Mouse (Mus musculus) MEL (cell line): ENCODE measurements around the gene Ndufb10. TPM values are rescaled to one million over a fixed set of nuclear protein-coding genes. Genes with fewer than 3 reads are reported as not detected.

Source experiments
- DNase-seq: peaks from one replicate; pipeline ENCODE4 v3.0.0; 2011; ENCODE audit warnings: low read depth, low spot score
- H3K27ac ChIP-seq: 2 replicates; pipeline ENCODE4 v1.5.1; 2012; ENCODE audit warnings: low read depth, mild to moderate bottlenecking, control low read depth, low read length, moderate library complexity; ENCODE audit not compliant: control insufficient read depth
- H3K27me3 ChIP-seq, 2 experiments: fragments of 150-350 bp in 1 of 2; sonication (generic) in 1 of 2; 2 replicates each; pipeline ENCODE4 v1.6.1; 2012; ENCODE audit warnings: low read length in 2 of 2, mild to moderate bottlenecking in 2 of 2, improper control_type of control experiment in 1 of 2, moderate library complexity in 1 of 2; ENCODE audit not compliant: insufficient read depth in 2 of 2, control insufficient read depth in 1 of 2
- H3K36me3 ChIP-seq, 2 experiments: 2 replicates each; pipeline ENCODE4 v1.6.1; 2012 to 2014; ENCODE audit warnings: low read length in 2 of 2, improper control_type of control experiment in 1 of 2, inconsistent platforms in 1 of 2, mild to moderate bottlenecking in 1 of 2; ENCODE audit not compliant: insufficient read depth in 2 of 2, control insufficient read depth in 1 of 2
- H3K4me1 ChIP-seq, 2 experiments: fragments of 150-350 bp in 1 of 2; sonication (generic) in 1 of 2; 2 replicates each; pipeline ENCODE4 v1.6.1; 2012; ENCODE audit warnings: low read length in 2 of 2, improper control_type of control experiment in 1 of 2, mild to moderate bottlenecking in 1 of 2; ENCODE audit not compliant: insufficient read depth in 2 of 2, control insufficient read depth in 1 of 2
- H3K4me3 ChIP-seq, 2 experiments: fragments of 150-350 bp in 1 of 2; sonication (generic) in 1 of 2; 2 replicates each; pipeline ENCODE4 v1.5.1; 2012; ENCODE audit warnings: low read depth in 2 of 2, low read length in 2 of 2, mild to moderate bottlenecking in 2 of 2, moderate library complexity in 2 of 2, control low read depth in 1 of 2, improper control_type of control experiment in 1 of 2; ENCODE audit not compliant: control insufficient read depth in 1 of 2, insufficient read depth in 1 of 2
- H3K79me2 ChIP-seq: 2 replicates; pipeline ENCODE4 v1.6.1; 2012; ENCODE audit warnings: mild to moderate bottlenecking, low read length, moderate library complexity; ENCODE audit not compliant: control insufficient read depth, poor library complexity, insufficient read depth
- H3K9ac ChIP-seq: 2 replicates; pipeline ENCODE4 v1.6.1; 2012; ENCODE audit warnings: low read depth, mild to moderate bottlenecking, control low read depth, low read length, moderate library complexity; ENCODE audit not compliant: control insufficient read depth, poor library complexity, severe bottlenecking
- H3K9me3 ChIP-seq: fragments of 150-350 bp; sonication (generic); replicated peaks from 2 replicates; pipeline ENCODE4 v1.6.1; 2012; ENCODE audit warnings: mild to moderate bottlenecking, low read length, improper control_type of control experiment, moderate library complexity; ENCODE audit not compliant: insufficient read depth
- BHLHE40 ChIP-seq: IDR thresholded peaks from 2 replicates; pipeline ENCODE4 v1.6.1; 2012; ENCODE audit warnings: low read depth, mild to moderate bottlenecking, inconsistent platforms, low read length, improper control_type of control experiment, borderline replicate concordance
- CHD1 ChIP-seq: IDR thresholded peaks from 2 replicates; pipeline ENCODE4 v1.6.1; 2012; ENCODE audit warnings: low read depth, mild to moderate bottlenecking, inconsistent platforms, low read length, improper control_type of control experiment
- CTCF ChIP-seq, 3 experiments: IDR thresholded peaks in 2 of 3; conservative IDR thresholded peaks in 1 of 3; 2 replicates each; pipeline ENCODE4 v1.5.1; 2011 to 2012; ENCODE audit warnings: low read length in 3 of 3, low read depth in 2 of 3, mild to moderate bottlenecking in 2 of 3, improper control_type of control experiment in 1 of 3, inconsistent platforms in 1 of 3, mixed read lengths in 1 of 3, moderate library complexity in 1 of 3; ENCODE audit not compliant: control insufficient read depth in 1 of 3, insufficient read depth in 1 of 3, poor library complexity in 1 of 3, severe bottlenecking in 1 of 3
- EP300 ChIP-seq, 2 experiments: IDR thresholded peaks; 2 replicates each; pipeline ENCODE4 v1.6.1; 2011; ENCODE audit warnings: improper control_type of control experiment in 2 of 2, low read length in 2 of 2, low read depth in 1 of 2, mild to moderate bottlenecking in 1 of 2
- ETS1 ChIP-seq: IDR thresholded peaks from 2 replicates; pipeline ENCODE4 v1.6.1; 2012; ENCODE audit warnings: low read depth, mild to moderate bottlenecking, inconsistent platforms, low read length, improper control_type of control experiment, moderate library complexity
- GABPA ChIP-seq: IDR thresholded peaks from 2 replicates; pipeline ENCODE4 v1.6.1; 2012; ENCODE audit warnings: low read depth, mild to moderate bottlenecking, inconsistent platforms, low read length, improper control_type of control experiment, moderate library complexity
- GATA1 ChIP-seq: IDR thresholded peaks from 2 replicates; pipeline ENCODE4 v1.6.1; 2011; ENCODE audit warnings: low read depth, low read length, improper control_type of control experiment
- HCFC1 ChIP-seq: IDR thresholded peaks from 2 replicates; pipeline ENCODE4 v1.6.1; 2012; ENCODE audit warnings: low read depth, mild to moderate bottlenecking, inconsistent platforms, low read length, improper control_type of control experiment, moderate library complexity
- JUND ChIP-seq: IDR thresholded peaks from 2 replicates; pipeline ENCODE4 v1.6.1; 2011; ENCODE audit warnings: low read depth, mild to moderate bottlenecking, improper control_type of control experiment, low read length
- KAT2A ChIP-seq: conservative IDR thresholded peaks from 2 replicates; pipeline ENCODE4 v1.6.1; 2012; ENCODE audit warnings: low read depth, low read length, improper control_type of control experiment, inconsistent platforms
- MAX ChIP-seq: IDR thresholded peaks from 2 replicates; pipeline ENCODE4 v1.6.1; 2011; ENCODE audit warnings: low read length, improper control_type of control experiment
- MXI1 ChIP-seq: IDR thresholded peaks from 2 replicates; pipeline ENCODE4 v1.6.1; 2011; ENCODE audit warnings: mild to moderate bottlenecking, low read depth, low read length, improper control_type of control experiment
- MYB ChIP-seq: IDR thresholded peaks from 2 replicates; pipeline ENCODE4 v1.6.1; 2011; ENCODE audit warnings: mild to moderate bottlenecking, low read depth, low read length, improper control_type of control experiment
- MYC ChIP-seq: IDR thresholded peaks from 2 replicates; pipeline ENCODE4 v1.6.1; 2011; ENCODE audit warnings: low read depth, mild to moderate bottlenecking, low read length, improper control_type of control experiment, moderate library complexity
- NRF1 ChIP-seq: IDR thresholded peaks from 2 replicates; pipeline ENCODE4 v1.6.1; 2014; ENCODE audit warnings: low read depth, mild to moderate bottlenecking, inconsistent platforms, low read length, improper control_type of control experiment, moderate library complexity; ENCODE audit not compliant: poor library complexity, insufficient read depth, severe bottlenecking
- POLR2A ChIP-seq, 2 experiments: IDR thresholded peaks; 2 replicates each; pipeline ENCODE4 v1.6.1; 2011 to 2012; ENCODE audit warnings: low read length in 2 of 2, mild to moderate bottlenecking in 2 of 2, control low read depth in 1 of 2, improper control_type of control experiment in 1 of 2, low read depth in 1 of 2, moderate library complexity in 1 of 2; ENCODE audit not compliant: control insufficient read depth in 1 of 2, insufficient read depth in 1 of 2, poor library complexity in 1 of 2
- POLR2AphosphoS2 ChIP-seq: IDR thresholded peaks from 2 replicates; pipeline ENCODE4 v1.6.1; 2011; ENCODE audit warnings: low read length, improper control_type of control experiment
- POLR2AphosphoS5 ChIP-seq: IDR thresholded peaks from 2 replicates; pipeline ENCODE4 v1.6.1; 2012; ENCODE audit warnings: low read depth, borderline replicate concordance, mild to moderate bottlenecking, inconsistent platforms, low read length, moderate library complexity, mixed read lengths
- RAD21 ChIP-seq: IDR thresholded peaks from 2 replicates; pipeline ENCODE4 v1.6.1; 2011; ENCODE audit warnings: mild to moderate bottlenecking, low read depth, low read length, improper control_type of control experiment
- RCOR1 ChIP-seq: IDR thresholded peaks from 2 replicates; pipeline ENCODE4 v1.6.1; 2012; ENCODE audit warnings: low read depth, mild to moderate bottlenecking, inconsistent platforms, low read length, improper control_type of control experiment
- SIN3A ChIP-seq: IDR thresholded peaks from 2 replicates; pipeline ENCODE4 v1.6.1; 2012; ENCODE audit warnings: low read length, improper control_type of control experiment, inconsistent platforms
- SMC3 ChIP-seq: IDR thresholded peaks from 2 replicates; pipeline ENCODE4 v1.6.1; 2011; ENCODE audit warnings: low read depth, low read length, improper control_type of control experiment
- TAL1 ChIP-seq: IDR thresholded peaks from 2 replicates; pipeline ENCODE4 v1.6.1; 2012; ENCODE audit warnings: mild to moderate bottlenecking, inconsistent platforms, low read length, moderate library complexity, mixed read lengths
- USF1 ChIP-seq: IDR thresholded peaks from 2 replicates; pipeline ENCODE4 v1.6.1; 2014; ENCODE audit warnings: low read depth, mild to moderate bottlenecking, inconsistent platforms, low read length, improper control_type of control experiment, moderate library complexity
- ZC3H11A ChIP-seq: IDR thresholded peaks from 2 replicates; pipeline ENCODE4 v1.6.1; 2012; ENCODE audit warnings: low read depth, mild to moderate bottlenecking, inconsistent platforms, low read length, improper control_type of control experiment
- ZNF384 ChIP-seq: IDR thresholded peaks from 2 replicates; pipeline ENCODE4 v1.6.1; 2012; ENCODE audit warnings: low read depth, mild to moderate bottlenecking, inconsistent platforms, low read length, improper control_type of control experiment
- polyA plus RNA-seq, 2 experiments: library from polyadenylated mRNA; stranded (reverse) in 1 of 2; unstranded in 1 of 2; fragments of >175 nt in 1 of 2; fragments of >200 nt in 1 of 2; gene quantifications; 2 replicates each; pipeline versions ENCODE4 v1.2.1 to v1.2.4; 2012; ENCODE audit warnings: low replicate concordance in 2 of 2, low read depth in 1 of 2; ENCODE audit not compliant: insufficient read length in 2 of 2, insufficient read depth in 1 of 2, missing spikeins in 1 of 2
- total RNA-seq: library from RNA; depleted of rRNA; stranded (reverse); fragments of 300-350 nt; gene quantifications from 2 replicates; pipeline ENCODE4 v1.2.3, GENCODE M21; 2012

Ndufb10 gene
- total and polyA plus RNA-seq, 3 experiments = 230 to 292 TPM; not detected in 1

DNA sequence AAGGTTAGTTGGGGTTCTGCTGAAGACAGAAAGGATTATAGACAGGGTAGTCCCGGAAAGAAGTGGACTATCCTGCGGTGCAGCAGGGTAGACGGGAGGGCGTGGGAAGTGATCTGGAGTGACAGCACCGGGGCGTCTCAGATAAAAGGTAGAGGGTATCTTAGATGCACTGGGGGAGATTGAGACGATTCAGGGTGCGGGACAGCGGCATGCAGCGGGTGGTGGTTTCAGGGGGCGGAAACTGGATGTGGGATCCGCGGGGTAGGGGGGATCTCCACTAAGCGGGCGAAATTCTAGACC is 447 bp downstream of the Ndufb10 start:
- TF ChIP-seq TAL1 (peak; percentile 12; the same call in 1 of the 2 replicates), ZNF384 (no peak), MYC (no peak), EP300 (IDR thresholded peaks at IDR 0.05; ENCODE audit: low read depth in 1 of 2, low read length in 2 of 2) (peak in 1 of 2 experiments; percentile 28; a peak in 1 of 4 replicates), KAT2A (no peak), ZC3H11A (no peak), POLR2AphosphoS5 (no peak), POLR2AphosphoS2 (no peak), MXI1 (no peak), ETS1 (no peak), USF1 (no peak), NRF1 (no peak), CHD1 (no peak), HCFC1 (no peak), RCOR1 (no peak), SMC3 (no peak), RAD21 (no peak), POLR2A (IDR thresholded peaks at IDR 0.05; ENCODE audit: control insufficient read depth in 1 of 2, insufficient read depth in 1 of 2, low read depth in 1 of 2, low read length in 2 of 2, poor library complexity in 1 of 2) (no peak)

DNA sequence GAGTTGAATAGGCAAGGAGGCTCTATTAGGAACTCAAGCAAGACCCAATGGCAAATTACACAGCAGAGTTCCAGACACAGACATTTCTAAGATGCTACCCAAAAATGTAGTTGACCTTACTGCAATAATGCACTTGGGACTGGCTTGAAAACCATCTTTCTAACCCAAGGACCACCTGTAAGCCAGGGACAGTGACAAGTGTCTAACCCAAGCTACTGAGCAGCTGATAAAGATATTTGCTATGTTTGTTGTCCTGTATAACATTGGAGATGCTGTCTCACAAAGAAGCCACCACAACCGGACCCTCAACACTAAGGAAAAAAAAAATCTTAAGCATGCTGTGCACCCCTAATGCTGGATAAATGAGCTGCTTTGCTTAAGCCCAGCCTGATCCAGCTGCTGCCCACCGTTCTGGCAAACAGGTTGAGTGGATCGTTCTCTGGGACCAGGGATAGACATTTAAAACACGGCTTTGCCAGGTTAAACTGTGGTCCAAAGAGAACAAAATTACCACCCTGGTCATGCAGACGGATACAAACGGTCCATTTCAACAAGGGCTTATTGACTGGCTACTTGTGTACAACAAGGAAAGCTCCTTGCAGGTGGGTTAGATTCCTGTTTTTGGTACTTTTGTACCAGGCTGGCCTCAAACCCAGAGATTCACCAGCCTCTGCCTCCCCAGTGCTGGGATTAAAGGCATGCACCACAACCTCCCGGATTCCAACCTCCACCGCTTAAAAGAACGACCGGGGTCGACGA is 977 bp downstream of the Ndufb10 start:
- DNase-seq = peak; percentile 76
- Histone ChIP-seq H3K27ac (peak overlapping the region; percentile 74), H3K9me3 (no peaks in the 10 kb centered on the region), H3K79me2 (peaks cover 47% of the 10 kb centered on the region), H3K4me1 (peaks cover 0 to 12% of the 10 kb centered on the region in 2 experiments; a peak in 3 of 4 replicates), H3K4me3 (peak overlapping the region; percentile 70 to 85), H3K27me3 (no peaks in the 10 kb centered on the region), H3K36me3 (peaks cover 5 to 15% of the 10 kb centered on the region in 2 experiments; a peak in 3 of 4 replicates), H3K9ac (peak overlapping the region; percentile 79)
- TF ChIP-seq POLR2AphosphoS2 (no peak; the same call in 1 of the 2 replicates), ZNF384 (peak; percentile 24; the same call in 1 of the 2 replicates), MYB (peak; percentile 26; the same call in 1 of the 2 replicates), SMC3 (0 out of 2 replicates have a peak, but pooled peaks have one; percentile 10), MXI1 (no peak; the same call in 1 of the 2 replicates), GATA1 (no peak), BHLHE40 (0 out of 2 replicates have a peak, but pooled peaks have one; percentile 6), KAT2A (no peak), MAX (peak; percentile 19; the same call in 1 of the 2 replicates), JUND (0 out of 2 replicates have a peak, but pooled peaks have one; percentile 21), CTCF (IDR thresholded peaks at IDR 0.05 in 2 of 3, conservative IDR thresholded peaks at IDR 0.05 in 1 of 3; ENCODE audit: control insufficient read depth in 1 of 3, insufficient read depth in 1 of 3, low read depth in 2 of 3, low read length in 3 of 3, poor library complexity in 1 of 3, severe bottlenecking in 1 of 3) (no peak), GABPA (no peak), EP300 (IDR thresholded peaks at IDR 0.05; ENCODE audit: low read depth in 1 of 2, low read length in 2 of 2) (0 out of 4 replicates have a peak, but pooled peaks of 1 of the 2 experiments have one; percentile 20), SIN3A (peak; percentile 10; the same call in 1 of the 2 replicates)

More for the DNA sequence above, 447 bp downstream of the Ndufb10 start:
- Histone ChIP-seq H3K9ac (peak overlapping the region; percentile 79), H3K36me3 (peaks cover 5 to 10% of the 10 kb centered on the region in 2 experiments; a peak in 2 of 4 replicates), H3K9me3 (no peaks in the 10 kb centered on the region), H3K79me2 (peaks cover 43% of the 10 kb centered on the region), H3K27me3 (no peaks in the 10 kb centered on the region), H3K4me3 (peak overlapping the region; percentile 70 to 85), H3K4me1 (peaks cover 0 to 8% of the 10 kb centered on the region in 2 experiments; a peak in 3 of 4 replicates), H3K27ac (peak overlapping the region; percentile 74)
- no peak for DNase-seq
